Mouse (Mus musculus): ENCODE data around the gene Capns2. TPM values are rescaled to one million over a fixed set of nuclear protein-coding genes. Genes with fewer than 3 reads are reported as not detected.

The Capns2 gene
- polyA plus RNA-seq (2017; shearing (Covaris generic)) = not detected

GRCm38 (mm10) chr8:92901107-92901506 is at the start of gene Capns2:
Gene Capns2 (plus strand): TSS chr8:92901407.

GRCm38 (mm10) chr8:92855171-92855894 is 45.9 kb upstream of the Capns2 start, which contains the start of gene Lpcat2:
Gene Lpcat2 (plus strand): TSS chr8:92855339.

Other genes with a start within 250 kb of the Capns2 start
- not detected for gene Irx6, start 227.1 kb upstream of the Capns2 start, polyA plus RNA-seq (2017; shearing (Covaris generic))
- gene Mmp2, start 74.1 kb upstream of the Capns2 start, polyA plus RNA-seq (2017; shearing (Covaris generic)) = not detected
- gene Lpcat2, start 46.1 kb upstream of the Capns2 start, polyA plus RNA-seq (2017; shearing (Covaris generic)) = 1.3 TPM
- not detected for gene Slc6a2, start 58.7 kb downstream of the Capns2 start, polyA plus RNA-seq (2017; shearing (Covaris generic))
- not detected for gene Ces1a, start 146.8 kb downstream of the Capns2 start, polyA plus RNA-seq (2017; shearing (Covaris generic))
- not detected for gene Ces1b, start 178.6 kb downstream of the Capns2 start, polyA plus RNA-seq (2017; shearing (Covaris generic))
- gene Ces1c, start 229.9 kb downstream of the Capns2 start, polyA plus RNA-seq (2017; shearing (Covaris generic)) = not detected